In genomic region chr14:121329401-121330089, GRCm38 (mm10) we compare ENCODE assay signal across 26 mouse cellular contexts.
"Had no signal": no experiment of that assay in that cellular context is flagged by ENCODE, and none has a peak within 500 bp of the region (broad histone marks: within the 10 kb centered on the region; RNA-seq: fewer than 3 reads in every experiment).

No protein-coding gene starts in this region.

- H3K4me1 ChIP-seq: intestine, embryonic 15.5 days had no signal

- H3K4me3 ChIP-seq: gastrocnemius, adult 2 months; heart, embryonic 10.5 days; heart, embryonic 12.5 days; hindbrain, embryonic 10.5 days; hindbrain, embryonic 12.5 days; intestine, embryonic 15.5 days; kidney, embryonic 15.5 days; layer of hippocampus, adult 2 months; left cerebral cortex, adult 2 months; limb, embryonic 10.5 days; limb, embryonic 12.5 days; liver, embryonic 13.5 days had no signal

- DNase-seq: gastrocnemius, adult 2 months; gastrocnemius, postnatal 10 days; gastrocnemius, postnatal 25 days; heart, adult 18-20 months; heart, postnatal 10 days; heart, postnatal 4 days; kidney, adult 18-20 months; kidney, adult 9 months; kidney, postnatal 10 days; kidney, postnatal 25 days; kidney, postnatal 4 days; liver; liver, embryonic 13.5 days had no signal

- H3K27ac ChIP-seq: gastrocnemius, adult 2 months; heart, embryonic 10.5 days; hindbrain, embryonic 10.5 days; hindbrain, embryonic 12.5 days; hindbrain, embryonic 14.5 days; intestine, embryonic 15.5 days; kidney, embryonic 15.5 days; layer of hippocampus, adult 2 months; left cerebral cortex, adult 2 months; limb, embryonic 10.5 days; limb, embryonic 12.5 days; liver, embryonic 13.5 days had no signal

- H3K4me2 ChIP-seq: heart, embryonic 12.5 days; hindbrain, embryonic 12.5 days; hindbrain, embryonic 14.5 days; intestine, embryonic 15.5 days; kidney, embryonic 15.5 days; limb, embryonic 12.5 days; liver, embryonic 13.5 days had no signal

- H3K27me3 ChIP-seq: heart, embryonic 12.5 days; hindbrain, embryonic 12.5 days; intestine, embryonic 15.5 days; kidney, embryonic 15.5 days; limb, embryonic 12.5 days; liver, embryonic 13.5 days had no signal

- H3K9me3 ChIP-seq: heart, embryonic 10.5 days; heart, embryonic 12.5 days; hindbrain, embryonic 10.5 days; hindbrain, embryonic 12.5 days; intestine, embryonic 15.5 days; kidney, embryonic 15.5 days; limb, embryonic 10.5 days; limb, embryonic 12.5 days; liver, embryonic 13.5 days had no signal

- ATAC-seq: hindbrain, embryonic 16.5 days; intestine, embryonic 15.5 days; intestine, postnatal 0 days had no signal

- H3K9ac ChIP-seq: heart, embryonic 12.5 days; hindbrain, embryonic 12.5 days; hindbrain, embryonic 14.5 days; intestine, embryonic 15.5 days; kidney, embryonic 15.5 days; limb, embryonic 12.5 days; liver, embryonic 13.5 days had no signal
